10 mouse cellular contexts compared by ENCODE assay signal in the genomic region with DNA sequence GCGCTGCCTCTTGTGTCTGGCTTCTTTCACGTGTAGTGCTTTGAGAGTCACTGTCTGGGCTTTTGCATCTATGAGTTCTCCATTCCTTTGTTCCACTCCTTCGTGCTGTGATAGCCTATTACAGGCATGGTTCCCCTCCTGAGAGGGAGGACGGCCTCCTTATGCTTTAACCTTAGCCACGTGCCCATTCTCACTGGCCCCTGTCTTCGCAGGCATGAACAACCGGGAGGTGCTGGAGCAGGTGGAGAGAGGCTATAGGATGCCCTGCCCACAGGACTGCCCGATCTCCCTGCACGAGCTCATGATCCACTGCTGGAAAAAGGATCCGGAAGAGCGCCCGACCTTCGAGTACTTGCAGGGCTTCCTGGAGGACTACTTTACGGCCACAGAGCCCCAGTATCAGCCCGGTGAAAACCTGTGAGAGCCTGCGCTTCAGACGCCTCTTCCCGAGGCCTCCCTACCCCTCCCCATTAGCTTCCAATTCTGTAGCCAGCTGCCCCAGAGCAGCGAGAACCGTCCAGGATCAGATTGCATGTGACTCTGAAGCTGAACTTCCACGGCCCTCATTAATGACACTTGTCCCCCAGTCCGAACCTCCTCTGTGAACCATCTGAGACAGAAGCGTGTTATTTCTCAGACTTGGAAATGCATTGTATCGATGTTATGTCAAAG. TPM values are rescaled to one million over a fixed set of nuclear protein-coding genes. Genes with fewer than 3 reads are reported as not detected.
DNase-seq lines count a peak whose midpoint lies in the region; ATAC-seq and TF ChIP-seq lines count a peak whose summit lies in the region.
"Had no signal": no experiment of that assay in that cellular context is flagged by ENCODE, and none has a peak within 500 bp of the region (broad histone marks: within the 10 kb centered on the region; RNA-seq: fewer than 3 reads in every experiment).

No protein-coding gene starts in this region.

- H3K4me3 ChIP-seq in heart, embryonic 12.5 days, result no peak overlapping the region
- no peak overlapping the region for H3K4me3 ChIP-seq in heart, adult 2 months
- H3K4me3 ChIP-seq in hindbrain, embryonic 11.5 days (ENCODE audit: low read depth, low read length), result no peak overlapping the region
- no peak overlapping the region for H3K4me3 ChIP-seq in midbrain, embryonic 13.5 days (replicated peaks)

- DNase-seq in heart, adult 2 months, result no peak
- peak; percentile 62 for DNase-seq in embryo, embryonic 11 days
- peak; percentile 36 for DNase-seq in hindbrain, embryonic 11.5 days (ENCODE audit: low spot score)
- DNase-seq in adrenal gland, adult 2 months, result no peak
- no peak for DNase-seq in thymus, postnatal 36 days
- DNase-seq in adrenal gland, postnatal 10 days, result no peak
- DNase-seq: cerebellum, adult 8-10 months; lung, postnatal 10 days had no signal

- TF ChIP-seq EP300 in heart, adult 2 months (IDR thresholded peaks at IDR 0.05; ENCODE audit: insufficient read depth, low read depth, low read length), result no peak

- 0 out of 2 replicates have a peak, but pooled peaks have one; percentile 5 for ATAC-seq in heart, embryonic 12.5 days (ENCODE audit: insufficient number of reproducible peaks, low FRiP score)
- ATAC-seq in hindbrain, embryonic 11.5 days (ENCODE audit: low FRiP score), result peak; percentile 29; the same call in 1 of the 2 replicates
- ATAC-seq in midbrain, embryonic 13.5 days, result peak; percentile 68

- H3K36me3 ChIP-seq in heart, embryonic 12.5 days, result no peaks in the 10 kb centered on the region
- peaks cover 7% of the 10 kb centered on the region for H3K36me3 ChIP-seq in heart, adult 2 months (ENCODE audit: control insufficient read depth, insufficient read depth, low read length)
- 0 out of 2 replicates have a peak, but pooled peaks cover 2% of the 10 kb centered on the region for H3K36me3 ChIP-seq in hindbrain, embryonic 11.5 days (ENCODE audit: control insufficient read depth, insufficient read depth, low read length)
- H3K36me3 ChIP-seq in midbrain, embryonic 13.5 days, result peaks cover 21% of the 10 kb centered on the region

- TF ChIP-seq POLR2A in heart, adult 2 months (IDR thresholded peaks at IDR 0.05; ENCODE audit: insufficient read depth, low read depth, low read length), result no peak

- peaks cover 43% of the 10 kb centered on the region for H3K4me1 ChIP-seq in heart, embryonic 12.5 days (replicated peaks)
- peaks cover 11% of the 10 kb centered on the region for H3K4me1 ChIP-seq in heart, adult 2 months (ENCODE audit: control insufficient read depth, insufficient read depth, low read length)
- no peaks in the 10 kb centered on the region for H3K4me1 ChIP-seq in hindbrain, embryonic 11.5 days (replicated peaks; ENCODE audit: control insufficient read depth, insufficient read depth, low read length)
- H3K4me1 ChIP-seq in midbrain, embryonic 13.5 days (replicated peaks), result peaks cover 38% of the 10 kb centered on the region

- WGBS in heart, embryonic 12.5 days, result 43% methylated on average over 24 of the region's 24 CpGs
- 66% methylated on average over 24 of the region's 24 CpGs for WGBS in heart, adult 2 months
- WGBS in hindbrain, embryonic 11.5 days, result 44% methylated on average over 24 of the region's 24 CpGs
- 39% methylated on average over 24 of the region's 24 CpGs for WGBS in midbrain, embryonic 13.5 days

- TF ChIP-seq CTCF in heart, adult 2 months (IDR thresholded peaks at IDR 0.05), result no peak

- no peaks in the 10 kb centered on the region for H3K9me3 ChIP-seq in heart, embryonic 12.5 days (replicated peaks)
- no peaks in the 10 kb centered on the region for H3K9me3 ChIP-seq in hindbrain, embryonic 11.5 days (ENCODE audit: control insufficient read depth, low read length)
- H3K9me3 ChIP-seq in midbrain, embryonic 13.5 days, result no peaks in the 10 kb centered on the region

- no peaks in the 10 kb centered on the region for H3K79me2 ChIP-seq in heart, adult 2 months (replicated peaks; ENCODE audit: control insufficient read depth, insufficient read depth, low read length)

- H3K27ac ChIP-seq in heart, embryonic 12.5 days (ENCODE audit: poor library complexity, severe bottlenecking), result no peak overlapping the region
- H3K27ac ChIP-seq in heart, adult 2 months, result no peak overlapping the region
- H3K27ac ChIP-seq in hindbrain, embryonic 11.5 days (ENCODE audit: low read depth, low read length), result peak overlapping the region; percentile 73
- H3K27ac ChIP-seq in midbrain, embryonic 13.5 days, result peak overlapping the region; percentile 75

- 0 out of 2 replicates have a peak overlapping the region, but pooled peaks have one; percentile 17 for H3K9ac ChIP-seq in heart, embryonic 12.5 days
- H3K9ac ChIP-seq in heart, adult 2 months (ENCODE audit: low read depth, low read length), result no peak overlapping the region
- H3K9ac ChIP-seq in hindbrain, embryonic 11.5 days (ENCODE audit: low read depth, low read length), result no peak overlapping the region
- H3K9ac ChIP-seq in midbrain, embryonic 13.5 days (replicated peaks), result peak overlapping the region; percentile 15; the same call in 1 of the 2 replicates

- peak overlapping the region; percentile 46 for H3K4me2 ChIP-seq in heart, embryonic 12.5 days
- no peak overlapping the region for H3K4me2 ChIP-seq in hindbrain, embryonic 11.5 days (replicated peaks; ENCODE audit: low read depth, low read length)
- H3K4me2 ChIP-seq in midbrain, embryonic 13.5 days (replicated peaks), result no peak overlapping the region

- no peaks in the 10 kb centered on the region for H3K27me3 ChIP-seq in heart, embryonic 12.5 days (replicated peaks)
- H3K27me3 ChIP-seq in heart, adult 2 months (ENCODE audit: control insufficient read depth, insufficient read depth, low read length), result no peaks in the 10 kb centered on the region
- H3K27me3 ChIP-seq in hindbrain, embryonic 11.5 days (ENCODE audit: control insufficient read depth, insufficient read depth, low read length), result no peaks in the 10 kb centered on the region
- H3K27me3 ChIP-seq in midbrain, embryonic 13.5 days, result no peaks in the 10 kb centered on the region

- intact Hi-C loops in heart, adult 2 months (cut with DNase I), result loop anchor here (5.0 kb wide), 1 partner anchor 49 kb away; a partner anchor contains a TSS

RNA-seq across cellular contexts. Expression of a gene that starts 49.0 kb away (rescaled TPM):
- 10.9 and 11.7 TPM in 2 replicates for polyA plus RNA-seq in heart, embryonic 12.5 days (2016; fragmentation: Nextera tagmentation; extraction: Ambion mirVana)
- total RNA-seq in heart, adult 2 months (2021), result 1 to 10 TPM; 5.0 to 6.5 TPM
- polyA plus RNA-seq in heart, adult 2 months (2012; rRNA removed), result 7.1 and 7.8 TPM in 2 replicates
- 5.6 and 7.2 TPM in 2 replicates for polyA plus RNA-seq in hindbrain, embryonic 11.5 days (2014; fragmentation: Nextera tagmentation; extraction: Ambion mirVana)
- 4.1 and 5.9 TPM in 2 replicates for polyA plus RNA-seq in midbrain, embryonic 13.5 days (2015; fragmentation: Nextera tagmentation; extraction: Ambion mirVana)
- 10 to 100 TPM; 15.3 to 19.1 TPM for total RNA-seq in adrenal gland, adult 2 months (2021)
- 20.2 and 24.2 TPM in 2 replicates for polyA plus RNA-seq in adrenal gland, adult 2 months (2012; rRNA removed)
- 10 to 100 TPM in 1 of 2 experiments, 1 to 10 TPM in 1; 9.9 to 20.0 TPM for total RNA-seq in adrenal gland, postnatal 10 days (2021)

Comparison
In these comparisons a context has a peak if more than half of its experiments do, and no peak if none do; other contexts are left out.
1. H3K9ac ChIP-seq: peak in heart, embryonic 12.5 days (single experiment) and midbrain, embryonic 13.5 days (single experiment); none in heart, adult 2 months (single experiment) and hindbrain, embryonic 11.5 days (single experiment).
2. ATAC-seq: peak in every context shown above with its lines; median percentile 68 in midbrain, embryonic 13.5 days; 29 in hindbrain, embryonic 11.5 days; 5 in heart, embryonic 12.5 days.
3. H3K27ac ChIP-seq: peak in hindbrain, embryonic 11.5 days (single experiment) and midbrain, embryonic 13.5 days (single experiment); none in heart, embryonic 12.5 days (single experiment) and heart, adult 2 months (single experiment).
4. DNase-seq: peak in embryo, embryonic 11 days (single experiment) and hindbrain, embryonic 11.5 days (single experiment); none in heart, adult 2 months (0 of 2), adrenal gland, adult 2 months (single experiment), thymus, postnatal 36 days (0 of 2) and adrenal gland, postnatal 10 days (single experiment).